ENCODE assay signal across 7 mouse cellular contexts in the genomic region with DNA sequence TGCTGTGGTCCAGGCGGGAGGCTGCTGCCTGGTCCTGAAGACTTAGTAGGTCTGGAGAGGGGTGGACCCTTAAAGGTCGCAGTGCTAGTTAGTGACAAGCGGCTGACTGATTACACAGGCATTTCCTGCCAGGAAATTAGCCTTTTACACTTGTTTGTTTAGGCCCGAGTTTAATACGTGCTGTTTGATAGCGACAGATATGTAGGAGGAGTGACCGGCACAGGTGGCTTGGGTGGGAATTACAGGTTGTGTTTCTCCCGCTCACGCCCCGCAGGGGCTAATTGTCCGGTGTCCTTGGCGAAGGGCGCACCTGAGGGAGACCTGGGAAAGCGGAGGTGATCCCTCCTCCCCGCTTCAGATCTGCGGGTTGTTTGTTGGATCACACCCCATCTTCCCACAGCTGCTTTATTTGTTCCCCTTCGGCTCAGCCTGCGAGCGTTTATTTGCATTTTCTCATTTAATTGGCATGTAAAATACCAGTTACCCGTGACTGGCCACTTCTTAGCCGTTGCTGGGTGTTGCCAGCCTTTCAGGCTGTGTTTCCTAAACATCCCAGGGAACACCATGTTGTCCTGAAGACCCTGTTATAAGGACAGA. TPM values are rescaled to one million over a fixed set of nuclear protein-coding genes. Genes with fewer than 3 reads are reported as not detected.
DNase-seq lines count a peak whose midpoint lies in the region; ATAC-seq and TF ChIP-seq lines count a peak whose summit lies in the region.

No protein-coding gene starts in this region.

- H3K4me2 ChIP-seq in hindbrain, embryonic 12.5 days (replicated peaks), result peak overlapping the region; percentile 38
- H3K4me2 ChIP-seq in liver, embryonic 13.5 days, result peak overlapping the region; percentile 30; the same call in 1 of the 2 replicates

- H3K9ac ChIP-seq in ES-E14 (ENCODE audit: insufficient read depth, low read depth, low read length, poor library complexity, severe bottlenecking), result no peak overlapping the region
- no peak overlapping the region for H3K9ac ChIP-seq in hindbrain, embryonic 12.5 days
- no peak overlapping the region for H3K9ac ChIP-seq in liver, embryonic 13.5 days

- peak; percentile 49 for DNase-seq in ES-E14 (ENCODE audit: low read depth, low spot score)
- peak; percentile 27 to 35 for DNase-seq in cerebellum, postnatal 14 days
- DNase-seq in liver, embryonic 13.5 days, result no peak
- no peak for DNase-seq in frontal cortex, postnatal 25 days (ENCODE audit: low spot score in 2 of 2)
- no peak for DNase-seq in ovary, postnatal 10 days (ENCODE audit: low spot score)

- ATAC-seq in hindbrain, embryonic 12.5 days (ENCODE audit: low FRiP score), result no peak
- no peak for ATAC-seq in liver, embryonic 13.5 days (ENCODE audit: low read depth)
- no peak for ATAC-seq in frontal cortex, adult (ENCODE audit: low TSS enrichment)

- no peaks in the 10 kb centered on the region for H3K36me3 ChIP-seq in ES-E14 (ENCODE audit: control insufficient read depth, insufficient read depth, low read length, poor library complexity, severe bottlenecking)
- no peaks in the 10 kb centered on the region for H3K36me3 ChIP-seq in hindbrain, embryonic 12.5 days
- H3K36me3 ChIP-seq in liver, embryonic 13.5 days, result no peaks in the 10 kb centered on the region

- 0 out of 4 replicates have a peak overlapping the region, but pooled peaks have one; percentile 2 to 13 for H3K4me3 ChIP-seq in ES-E14 (ENCODE audit: insufficient read depth in 1 of 2, low read depth in 1 of 2, low read length in 2 of 2, poor library complexity in 1 of 2, severe bottlenecking in 1 of 2)
- no peak overlapping the region for H3K4me3 ChIP-seq in hindbrain, embryonic 12.5 days
- H3K4me3 ChIP-seq in liver, embryonic 13.5 days (replicated peaks), result no peak overlapping the region

- in situ Hi-C loops in ES-E14 (cut with MboI; ENCODE audit: low sequenced_read_pairs in 2 of 2, unreplicated experiment in 2 of 2), result no loop called here

- no peaks in the 10 kb centered on the region for H3K9me3 ChIP-seq in ES-E14 (ENCODE audit: control insufficient read depth, insufficient read depth, low read depth, low read length)
- no peaks in the 10 kb centered on the region for H3K9me3 ChIP-seq in hindbrain, embryonic 12.5 days (replicated peaks)
- H3K9me3 ChIP-seq in liver, embryonic 13.5 days (replicated peaks), result no peaks in the 10 kb centered on the region

- peaks cover 6% of the 10 kb centered on the region in 2 experiments; a peak in 3 of 4 replicates for H3K4me1 ChIP-seq in ES-E14 (ENCODE audit: control insufficient read depth in 2 of 2, insufficient read depth in 2 of 2, low read length in 2 of 2, poor library complexity in 1 of 2)
- H3K4me1 ChIP-seq in hindbrain, embryonic 12.5 days, result peaks cover 10% of the 10 kb centered on the region; the same call in 1 of the 2 replicates
- peaks cover 6% of the 10 kb centered on the region; the same call in 1 of the 2 replicates for H3K4me1 ChIP-seq in liver, embryonic 13.5 days (replicated peaks)

- H3K27ac ChIP-seq in ES-E14 (ENCODE audit: insufficient read depth, low read depth, low read length, poor library complexity, severe bottlenecking), result peak overlapping the region; percentile 49; the same call in 1 of the 2 replicates
- H3K27ac ChIP-seq in hindbrain, embryonic 12.5 days, result no peak overlapping the region
- no peak overlapping the region for H3K27ac ChIP-seq in liver, embryonic 13.5 days

- peaks cover 19% of the 10 kb centered on the region for H3K27me3 ChIP-seq in hindbrain, embryonic 12.5 days
- peaks cover 44% of the 10 kb centered on the region for H3K27me3 ChIP-seq in liver, embryonic 13.5 days

- 4% methylated on average over 21 of the region's 21 CpGs for WGBS in hindbrain, embryonic 12.5 days
- WGBS in liver, embryonic 13.5 days (ENCODE audit: insufficient replicate concordance), result 8% methylated on average over 21 of the region's 21 CpGs

TF ChIP-seq in ES-E14, 5 proteins besides CTCF, POLR2A, EP300 and RAD21:
- TF ChIP-seq HCFC1 (IDR thresholded peaks at IDR 0.05; ENCODE audit: borderline replicate concordance, insufficient read depth, low read length) (no peak), ZNF384 (IDR thresholded peaks at IDR 0.05; ENCODE audit: low read depth, low read length) (no peak), MAFK (IDR thresholded peaks at IDR 0.05; ENCODE audit: insufficient read depth, low read depth, low read length) (no peak), ZC3H11A (IDR thresholded peaks at IDR 0.05; ENCODE audit: borderline replicate concordance, low read depth, low read length) (no peak), CHD2 (IDR thresholded peaks at IDR 0.05; ENCODE audit: low read depth, low read length) (no peak)

RNA-seq across cellular contexts. Expression of a gene that starts 25.1 kb away (rescaled TPM):
- total RNA-seq in ES-E14 (2012; rRNA removed), result 7.8 and 10.6 TPM in 2 replicates
- 1.6 and 1.7 TPM in 2 replicates for polyA plus RNA-seq in hindbrain, embryonic 12.5 days (2016; fragmentation: Nextera tagmentation; extraction: Ambion mirVana)
- 0.35 and 0.46 TPM in 2 replicates for polyA plus RNA-seq in liver, embryonic 13.5 days (2015; fragmentation: Nextera tagmentation; extraction: Ambion mirVana)

RNA-seq across cellular contexts. Expression of a gene that starts 29.0 kb away (rescaled TPM):
- total RNA-seq in ES-E14 (2012; rRNA removed), result 72.4 and 75.1 TPM in 2 replicates
- 84.0 and 87.2 TPM in 2 replicates for polyA plus RNA-seq in hindbrain, embryonic 12.5 days (2016; fragmentation: Nextera tagmentation; extraction: Ambion mirVana)
- 75.7 and 82.8 TPM in 2 replicates for polyA plus RNA-seq in liver, embryonic 13.5 days (2015; fragmentation: Nextera tagmentation; extraction: Ambion mirVana)

RNA-seq across cellular contexts. Expression of a gene that starts 58.9 kb away (rescaled TPM):
- 0.16 and 0.22 TPM in 2 replicates for total RNA-seq in ES-E14 (2012; rRNA removed)
- 4.5 TPM in 2 replicates for polyA plus RNA-seq in hindbrain, embryonic 12.5 days (2016; fragmentation: Nextera tagmentation; extraction: Ambion mirVana)
- 2.1 and 2.2 TPM in 2 replicates for polyA plus RNA-seq in liver, embryonic 13.5 days (2015; fragmentation: Nextera tagmentation; extraction: Ambion mirVana)

Comparison
In these comparisons a context has a peak if more than half of its experiments do, and no peak if none do; other contexts are left out.
1. DNase-seq: peak in ES-E14 (single experiment) and cerebellum, postnatal 14 days (2 of 2); none in liver, embryonic 13.5 days (single experiment), frontal cortex, postnatal 25 days (0 of 2) and ovary, postnatal 10 days (single experiment).
2. H3K4me3 ChIP-seq: peak in ES-E14 (2 of 2); none in hindbrain, embryonic 12.5 days (single experiment) and liver, embryonic 13.5 days (single experiment).